Mouse (Mus musculus) E14TG2a.4 (cell line): ENCODE data around the gene Mical3.

Experiments used
- H3K27me3 ChIP-seq: 2 replicates; pipeline ENCODE4 v1.6.1; 2014; ENCODE audit warnings: low read length, control low read depth; ENCODE audit not compliant: insufficient read depth
- H3K36me3 ChIP-seq: 2 replicates; pipeline ENCODE4 v1.6.1; 2014; ENCODE audit warnings: low read length, control low read depth; ENCODE audit not compliant: insufficient read depth
- H3K4me1 ChIP-seq: replicated peaks from 2 replicates; pipeline ENCODE4 v1.6.1; 2014; ENCODE audit warnings: low read depth, low read length, control low read depth
- H3K4me3 ChIP-seq: replicated peaks from 2 replicates; pipeline ENCODE4 v1.5.1; 2014; ENCODE audit warnings: mild to moderate bottlenecking, low read length
- H3K9me3 ChIP-seq: 2 replicates; pipeline ENCODE4 v1.6.1; 2014; ENCODE audit warnings: low read length, control low read depth
- CTCF ChIP-seq: conservative IDR thresholded peaks from 2 replicates; pipeline ENCODE4 v1.5.1; 2014; ENCODE audit warnings: low read length
- NANOG ChIP-seq: IDR thresholded peaks from 2 replicates; pipeline ENCODE4 v1.6.1; 2014; ENCODE audit warnings: borderline replicate concordance, low read length, mixed read lengths
- POU5F1 ChIP-seq: IDR thresholded peaks from 2 replicates; pipeline ENCODE4 v1.6.1; 2014; ENCODE audit warnings: low read length, borderline replicate concordance

Gene Mical3

DNA sequence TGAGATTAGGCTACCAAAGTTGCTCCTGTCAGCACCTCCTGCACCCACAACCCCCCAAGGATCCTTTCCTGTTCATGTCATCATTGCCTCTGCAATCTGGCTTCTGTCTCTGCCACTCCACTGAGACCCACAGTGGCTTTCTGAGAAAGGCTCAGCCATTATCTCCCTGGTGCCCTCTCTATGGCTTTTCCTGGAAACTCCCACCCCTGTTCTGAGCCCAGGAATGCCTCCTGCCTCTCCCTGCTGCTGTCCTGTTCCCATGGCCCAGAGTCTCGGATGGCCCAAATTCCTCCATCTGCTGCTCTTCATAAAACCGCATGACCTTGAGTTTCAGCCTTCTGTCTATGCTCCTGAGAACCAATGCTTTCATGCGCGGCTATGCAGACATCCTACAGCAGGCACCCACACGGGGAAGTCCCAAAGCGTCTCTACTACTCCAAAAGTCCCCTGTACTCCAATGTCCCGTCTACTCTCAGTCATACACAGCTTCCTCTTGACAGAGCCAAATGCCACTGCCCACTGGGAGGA, 77.2 kb downstream of the Mical3 start:
- TF ChIP-seq POU5F1 (no peak), NANOG (no peak), CTCF (no peak; the same call in 1 of the 2 replicates)
- H3K36me3 ChIP-seq: no peaks in the 10 kb centered on the region
- peaks cover 19% of the 10 kb centered on the region for H3K4me1 ChIP-seq
- H3K4me3 ChIP-seq: 0 out of 2 replicates have a peak overlapping the region, but pooled peaks have one; percentile 7
- H3K9me3 ChIP-seq: no peaks in the 10 kb centered on the region
- H3K27me3 ChIP-seq: no peaks in the 10 kb centered on the region

DNA sequence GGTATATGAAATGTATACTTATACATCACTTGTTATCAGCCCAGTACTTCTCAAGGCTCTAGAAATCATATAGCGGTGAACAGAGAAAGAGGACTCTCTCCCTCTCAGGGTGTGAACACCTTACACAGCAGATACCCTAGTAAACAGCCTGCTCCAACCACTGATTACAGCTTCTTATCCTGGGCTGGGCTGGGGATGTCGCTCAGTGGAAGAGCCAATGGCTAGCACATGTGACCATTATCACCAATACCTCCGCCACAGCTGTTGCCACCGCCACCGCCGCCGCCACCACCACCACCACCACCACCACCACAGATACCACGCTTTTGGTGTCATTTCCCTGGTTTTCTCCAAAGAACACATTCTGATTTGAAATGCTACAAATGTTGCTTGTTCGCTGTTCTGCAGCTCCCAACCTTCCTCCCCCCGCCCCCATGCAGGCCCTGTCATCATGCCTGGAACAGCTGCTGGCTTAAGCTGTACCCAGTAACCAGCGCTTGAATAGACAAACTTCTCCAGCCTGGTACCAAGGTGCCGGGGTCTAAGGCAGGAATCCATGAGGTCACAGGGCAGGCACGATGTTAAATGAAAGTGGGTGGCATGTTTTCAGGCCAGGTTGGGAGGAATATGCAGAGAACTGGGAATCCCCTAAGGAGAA, 78.7 kb downstream of the Mical3 start:
- Histone ChIP-seq H3K9me3 (no peaks in the 10 kb centered on the region), H3K4me1 (peaks cover 15% of the 10 kb centered on the region), H3K27me3 (no peaks in the 10 kb centered on the region), H3K36me3 (no peaks in the 10 kb centered on the region), H3K4me3 (no peak overlapping the region)
- TF ChIP-seq CTCF (no peak), NANOG (no peak), POU5F1 (no peak)

DNA sequence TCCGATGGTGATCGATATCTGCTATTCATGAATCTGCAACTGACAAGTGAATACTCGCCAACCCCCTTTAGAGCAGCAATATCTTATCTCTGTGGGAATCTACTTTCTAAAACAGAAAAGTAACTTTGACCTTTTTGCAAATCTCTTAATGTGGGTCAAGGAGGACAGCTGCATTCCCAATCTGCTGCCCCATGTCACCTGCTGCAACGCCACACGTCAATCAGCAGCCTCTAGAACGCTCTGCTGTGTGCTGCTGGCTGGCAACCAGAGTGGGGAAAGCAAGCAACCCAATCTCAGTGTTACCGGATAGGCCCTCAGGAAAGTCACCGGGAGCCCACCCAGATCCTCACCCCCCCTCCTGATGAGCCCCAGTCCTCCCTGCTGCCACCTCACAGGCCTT, 79.4 kb downstream of the Mical3 start:
- Histone ChIP-seq H3K4me3 (no peak overlapping the region), H3K27me3 (no peaks in the 10 kb centered on the region), H3K4me1 (peaks cover 16% of the 10 kb centered on the region), H3K9me3 (no peaks in the 10 kb centered on the region), H3K36me3 (no peaks in the 10 kb centered on the region)
- TF ChIP-seq NANOG: no peak
- TF ChIP-seq POU5F1: no peak
- no peak for TF ChIP-seq CTCF

DNA sequence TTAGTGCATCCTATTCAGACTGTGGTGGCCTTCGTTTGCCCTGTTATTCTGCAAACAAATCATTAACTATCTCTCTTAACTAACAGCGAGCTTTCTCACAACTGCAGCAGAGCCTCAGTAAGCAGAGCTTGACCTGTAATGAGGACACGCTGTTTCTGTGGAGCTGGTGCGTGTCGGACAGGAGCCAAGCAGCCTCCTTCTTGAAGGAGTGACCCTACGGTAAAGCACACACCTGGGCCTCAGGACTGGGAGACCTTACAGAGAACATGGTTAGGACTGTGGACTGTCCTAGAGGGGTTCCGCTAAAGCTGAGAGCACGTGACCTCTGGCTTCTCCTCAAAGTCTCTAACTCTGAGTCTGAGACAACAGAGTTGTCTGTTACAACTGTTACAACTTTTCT, 82.1 kb downstream of the Mical3 start:
- H3K27me3 ChIP-seq: no peaks in the 10 kb centered on the region
- H3K36me3 ChIP-seq: no peaks in the 10 kb centered on the region
- H3K4me1 ChIP-seq: peaks cover 36% of the 10 kb centered on the region
- no peaks in the 10 kb centered on the region for H3K9me3 ChIP-seq
- H3K4me3 ChIP-seq: no peak overlapping the region
- no peak for TF ChIP-seq CTCF
- TF ChIP-seq NANOG: no peak
- no peak for TF ChIP-seq POU5F1

DNA sequence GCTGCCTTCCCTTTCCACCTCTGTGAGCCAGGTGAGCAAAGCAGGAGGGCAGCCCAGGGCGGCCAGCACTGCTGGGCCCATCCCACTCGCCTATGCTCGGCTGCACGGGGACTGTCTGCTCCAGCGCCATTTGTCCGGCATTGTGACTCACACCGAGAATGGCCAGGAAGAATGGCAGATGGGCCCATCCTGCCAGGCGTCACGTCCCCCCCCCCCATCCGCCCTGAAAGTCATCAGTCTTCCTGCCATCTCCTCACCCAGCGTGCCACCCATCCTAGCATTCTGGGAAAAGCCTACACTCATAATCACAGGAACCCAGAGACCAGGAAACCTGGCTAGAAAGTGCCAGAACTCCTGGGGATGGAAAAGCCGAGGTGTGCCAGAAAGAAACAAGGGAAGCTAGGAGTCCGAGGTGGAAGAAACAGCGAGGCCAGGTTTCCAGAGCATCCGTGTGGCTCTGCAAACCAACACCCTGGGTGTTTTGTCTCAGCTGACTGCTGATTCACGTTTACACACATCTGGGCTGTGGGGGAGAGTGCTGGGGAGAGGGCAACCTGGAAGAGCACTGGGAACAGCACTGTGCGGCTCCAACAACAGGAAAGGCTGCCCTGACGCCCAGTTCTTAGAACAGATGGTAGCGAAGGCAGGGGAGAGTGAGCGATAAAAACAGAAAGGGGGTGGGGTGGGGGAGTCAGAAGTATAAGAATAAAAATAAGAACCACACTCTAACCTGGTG, 85.3 kb downstream of the Mical3 start:
- Histone ChIP-seq H3K4me3 (peak overlapping the region; percentile 57), H3K27me3 (no peaks in the 10 kb centered on the region), H3K9me3 (no peaks in the 10 kb centered on the region), H3K36me3 (peaks cover 20% of the 10 kb centered on the region), H3K4me1 (peaks cover 33% of the 10 kb centered on the region)
- no peak for TF ChIP-seq POU5F1
- TF ChIP-seq NANOG: no peak
- TF ChIP-seq CTCF: no peak

DNA sequence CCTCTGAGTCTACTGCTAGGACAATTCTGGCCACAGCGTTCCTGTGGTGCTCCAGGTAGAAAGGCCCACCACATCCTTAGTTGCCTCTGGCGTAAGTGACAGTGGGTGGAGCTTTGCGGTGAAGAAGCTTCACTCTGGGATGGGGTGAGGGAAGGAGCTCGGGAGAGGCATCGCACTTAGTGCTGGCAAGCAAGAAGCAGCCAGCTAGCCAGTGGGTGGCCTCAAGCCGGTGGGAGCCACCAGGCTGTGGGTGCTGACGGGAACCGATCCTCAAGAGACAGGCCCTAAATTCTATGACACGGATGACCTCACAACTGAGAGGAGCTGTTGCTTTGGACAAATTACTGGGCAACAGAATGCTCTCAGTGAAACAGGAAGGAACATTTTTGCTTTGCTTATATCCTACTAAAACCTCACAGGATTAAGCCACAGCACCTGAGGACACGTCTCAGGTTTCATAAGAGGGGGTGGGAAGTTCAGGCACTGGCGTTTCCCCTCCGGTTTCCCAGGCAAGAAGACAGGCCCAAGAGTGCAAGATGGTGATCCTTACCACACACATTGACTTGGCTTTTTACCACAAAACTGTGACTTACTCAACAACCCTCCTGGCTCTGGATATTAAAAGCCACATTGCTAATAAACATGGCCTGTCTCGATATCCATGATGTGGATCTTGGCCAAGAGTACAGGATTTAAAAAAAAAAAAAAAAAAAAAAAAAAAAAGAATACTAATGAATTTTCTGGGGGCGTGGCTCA, 87.2 kb downstream of the Mical3 start:
- Histone ChIP-seq H3K4me1 (peaks cover 33% of the 10 kb centered on the region), H3K9me3 (no peaks in the 10 kb centered on the region), H3K4me3 (no peak overlapping the region), H3K27me3 (no peaks in the 10 kb centered on the region), H3K36me3 (peaks cover 30% of the 10 kb centered on the region)
- TF ChIP-seq NANOG (no peak), CTCF (no peak), POU5F1 (no peak)

DNA sequence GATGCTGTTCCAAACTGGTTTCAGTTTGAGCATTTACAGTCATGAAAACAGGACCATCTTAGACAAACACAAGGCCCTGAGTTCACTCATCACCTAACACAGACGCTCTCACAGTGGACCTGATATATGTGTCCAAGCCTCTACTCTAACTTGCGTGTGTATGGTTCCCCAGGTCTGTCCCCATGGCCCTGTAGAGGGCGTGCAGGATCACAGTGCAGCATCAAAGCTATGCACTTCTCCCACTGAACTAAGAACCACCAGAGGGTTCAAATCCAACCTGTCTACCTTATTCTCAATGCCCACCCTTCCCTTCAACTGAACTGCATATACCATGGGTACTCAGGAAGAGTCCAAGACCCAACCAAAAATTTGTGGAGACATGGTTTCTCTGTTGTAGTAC, 91.1 kb downstream of the Mical3 start:
- TF ChIP-seq CTCF (no peak), POU5F1 (no peak), NANOG (no peak)
- Histone ChIP-seq H3K4me3 (no peak overlapping the region), H3K4me1 (peaks cover 15% of the 10 kb centered on the region), H3K36me3 (peaks cover 66% of the 10 kb centered on the region), H3K27me3 (no peaks in the 10 kb centered on the region), H3K9me3 (no peaks in the 10 kb centered on the region)

DNA sequence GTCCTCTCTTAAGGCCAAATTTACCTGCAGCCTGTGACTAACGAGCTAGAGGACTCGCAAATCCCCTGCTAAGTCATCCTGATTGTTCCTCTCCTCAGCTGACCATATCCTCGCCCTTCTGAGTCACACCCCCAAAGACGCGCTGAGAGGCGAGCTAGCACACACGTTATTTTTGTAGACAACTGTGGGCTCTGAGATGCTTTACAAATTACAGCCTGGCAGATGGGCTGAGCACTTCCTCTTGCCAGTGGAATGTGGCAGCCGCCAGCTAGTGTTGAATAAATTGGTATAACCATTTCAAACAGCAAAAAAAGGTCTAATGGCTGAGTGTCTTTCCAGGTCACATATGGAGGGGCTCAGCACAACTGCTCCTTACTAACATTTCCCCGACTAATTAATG, 91.5 kb downstream of the Mical3 start:
- H3K27me3 ChIP-seq: no peaks in the 10 kb centered on the region
- H3K36me3 ChIP-seq: peaks cover 70% of the 10 kb centered on the region
- H3K9me3 ChIP-seq: no peaks in the 10 kb centered on the region
- peaks cover 11% of the 10 kb centered on the region for H3K4me1 ChIP-seq
- no peak overlapping the region for H3K4me3 ChIP-seq
- TF ChIP-seq CTCF (no peak), NANOG (no peak), POU5F1 (no peak)
